Mouse (Mus musculus): Measurements from ENCODE around the gene E2f7.

DNA sequence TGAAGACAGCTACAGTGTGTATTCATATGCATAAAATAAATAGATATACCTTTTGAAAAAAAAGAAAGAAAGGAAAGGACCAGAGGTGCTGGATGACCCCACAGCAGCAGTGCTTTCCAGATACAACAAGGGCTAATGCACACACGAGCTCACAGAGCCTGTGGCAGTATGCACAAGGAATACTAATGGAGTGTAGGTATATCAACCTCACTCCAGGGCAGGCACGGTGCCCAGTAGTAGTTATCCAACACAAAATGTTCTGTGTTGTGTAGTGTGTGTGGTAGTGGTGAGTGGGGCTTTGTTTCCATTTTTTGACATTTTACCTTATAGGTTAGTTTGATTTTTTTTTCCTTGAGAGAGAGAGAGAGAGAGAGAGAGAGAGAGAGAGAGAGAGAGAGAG lies 65.3 kb downstream of the E2f7 start:
- TF ChIP-seq GATA1 (IDR thresholded peaks at IDR 0.05; ENCODE audit: borderline replicate concordance, low read length) (no peak), FLI1 (IDR thresholded peaks at IDR 0.05; ENCODE audit: low read length) (no peak)

All from megakaryocyte, embryonic 14.5 days (primary cell).